Mouse (Mus musculus) cerebellum, adult (tissue): ENCODE measurements around the gene Il18r1.

Experiments used
- ATAC-seq: cut with Nextera tagmentation; 2 replicates; pipeline ENCODE4 v1.9.2; 2017; ENCODE audit warnings: mild to moderate bottlenecking, moderate library complexity, mixed read lengths; ENCODE audit not compliant: insufficient number of reproducible peaks, low FRiP score, low TSS enrichment

The Il18r1 gene

DNA sequence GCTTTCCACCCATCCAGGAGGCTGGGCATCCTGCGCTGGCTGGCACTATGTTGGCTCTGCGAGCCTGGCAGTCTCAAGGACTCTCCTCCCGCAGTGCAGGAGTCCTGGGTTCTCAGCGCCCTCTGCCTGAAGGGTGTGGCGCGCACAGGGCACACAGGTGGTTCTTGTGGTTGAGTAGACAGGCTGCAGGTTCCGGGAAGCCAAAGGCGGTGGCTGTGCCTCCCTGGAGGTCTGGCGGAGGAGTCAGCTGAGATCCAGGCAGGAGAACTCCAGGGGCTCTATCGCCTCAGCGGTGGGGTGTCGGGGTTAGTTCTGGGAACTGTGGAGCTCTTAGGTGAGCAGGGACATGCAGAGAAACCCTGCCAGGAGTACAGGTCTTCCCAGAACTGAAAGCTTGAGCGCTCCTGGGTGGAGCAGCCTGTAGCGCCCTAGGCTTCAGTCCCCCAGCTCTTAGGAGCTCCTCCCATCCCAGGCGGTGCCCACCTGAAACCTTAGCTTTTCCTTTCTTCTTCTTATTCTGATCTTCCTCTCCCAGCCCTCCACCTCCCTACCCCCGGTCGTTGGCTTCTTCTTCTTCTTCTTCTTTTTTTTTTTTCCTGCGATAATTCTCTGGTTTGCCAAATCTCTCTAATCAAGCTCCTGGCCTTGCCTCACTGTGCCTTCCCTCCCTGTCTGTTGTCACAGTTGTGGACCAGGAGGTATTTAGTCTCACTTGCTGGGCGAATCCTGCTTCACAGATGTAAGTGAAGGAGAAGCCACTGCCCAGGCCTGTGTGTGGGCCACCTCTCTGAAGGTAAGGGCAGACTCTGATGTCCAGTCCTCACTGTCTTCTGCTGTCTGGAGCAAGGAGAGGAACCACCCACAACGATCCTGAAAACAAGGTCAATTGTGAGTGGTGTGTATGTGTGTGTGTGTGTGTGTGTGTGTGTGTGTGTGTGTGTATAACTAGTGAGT is at the start of gene Il18r1:
TSS of gene Il18r1 (plus strand) at position 76 of the 954 bp plus-strand sequence.
- no peak for ATAC-seq

DNA sequence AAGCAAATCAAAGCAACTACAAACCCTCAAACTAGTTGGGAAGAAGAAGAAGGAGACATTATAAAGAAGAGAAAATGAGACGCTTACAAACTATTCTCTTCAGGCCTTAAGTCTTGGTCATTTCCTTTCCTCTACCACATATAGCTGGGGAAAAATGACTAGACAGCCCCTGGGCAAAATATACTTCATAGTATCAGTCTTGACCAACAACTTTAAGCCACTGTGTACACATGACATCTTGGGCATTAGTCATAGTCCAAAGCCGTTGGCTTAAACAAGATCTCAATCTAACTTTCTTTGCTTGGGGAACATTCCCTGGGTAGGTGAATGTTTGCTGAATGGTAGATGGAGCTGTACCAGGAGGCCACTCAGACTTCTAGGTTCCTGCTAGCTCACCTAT is 48.3 kb upstream of the Il18r1 start:
- ATAC-seq, result no peak

DNA sequence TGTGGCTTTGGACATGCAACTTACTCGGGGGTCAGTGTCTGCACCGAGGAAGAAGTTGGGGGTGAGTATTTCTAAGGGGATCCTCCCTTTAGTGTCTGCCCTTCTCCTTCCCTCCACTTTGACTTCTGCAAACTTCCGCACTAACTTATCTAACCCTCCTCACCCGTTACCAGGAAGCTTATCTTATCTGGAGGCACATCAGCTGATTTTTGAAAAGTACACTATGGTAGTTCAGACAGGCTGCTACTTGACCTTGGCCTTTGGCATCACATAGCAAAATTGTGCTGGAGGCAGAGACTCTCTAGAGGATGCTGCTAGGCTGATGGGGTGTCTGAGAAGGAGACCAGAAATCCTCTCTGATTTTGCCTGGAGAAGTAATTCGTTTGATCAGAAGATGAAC is 46.8 kb upstream of the Il18r1 start:
- no peak for ATAC-seq

DNA sequence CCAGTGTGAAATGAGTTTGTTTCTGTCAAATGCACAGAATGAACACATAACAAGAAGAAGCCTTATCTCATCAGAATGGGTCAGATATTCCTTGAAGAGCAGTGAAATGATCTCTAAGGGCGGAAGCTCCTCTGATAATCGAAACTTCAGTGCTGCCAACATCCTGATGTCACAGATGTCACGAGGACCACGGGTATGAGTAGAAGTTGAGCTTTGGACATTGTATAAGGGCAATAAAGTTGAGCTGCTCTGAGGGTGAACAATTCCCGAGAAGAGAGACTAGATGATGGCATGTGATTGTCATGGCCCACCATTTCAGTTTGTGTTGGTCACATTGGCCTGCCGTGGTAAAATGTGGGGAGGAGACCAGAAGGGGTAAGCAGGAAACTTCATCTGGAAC is 41.5 kb upstream of the Il18r1 start:
- no peak for ATAC-seq

DNA sequence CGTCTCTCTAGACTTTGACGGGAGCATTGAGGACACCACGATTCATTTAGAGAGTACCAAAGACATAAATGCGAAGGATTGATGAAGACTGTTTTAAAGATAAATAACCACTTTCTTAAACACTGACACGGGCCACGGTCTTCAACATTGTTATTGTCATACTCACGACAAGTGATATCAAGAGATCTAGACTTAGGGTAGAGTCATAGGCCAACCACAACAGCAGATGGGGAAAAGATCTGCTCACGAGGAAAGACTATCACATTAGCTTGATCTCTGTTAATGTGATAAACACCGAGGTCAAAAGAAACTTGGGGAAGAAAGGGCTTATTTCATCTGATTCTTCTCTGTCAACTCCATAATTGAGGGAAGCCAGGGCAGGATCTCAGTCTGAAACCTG is 38.1 kb upstream of the Il18r1 start:
- ATAC-seq, result no peak

DNA sequence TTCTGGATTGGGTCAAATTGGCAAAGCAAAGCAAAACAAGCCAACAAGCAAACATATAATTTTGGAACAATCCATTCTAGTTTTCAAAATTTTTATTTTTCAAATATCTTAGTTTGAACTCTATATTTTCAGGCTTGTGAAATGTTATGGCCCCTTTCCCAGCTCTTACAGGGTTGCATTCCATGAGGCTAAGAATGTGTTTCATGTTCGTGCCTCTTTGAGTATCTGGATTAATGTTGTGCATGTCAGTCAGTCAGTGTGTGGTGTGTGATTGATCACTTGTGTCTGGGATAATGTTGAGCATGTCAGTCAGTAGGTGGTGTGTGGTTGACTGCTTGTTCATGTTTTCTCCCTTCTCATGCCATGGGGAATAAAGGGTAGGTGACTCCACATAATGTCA is 37.5 kb upstream of the Il18r1 start:
- no peak for ATAC-seq

DNA sequence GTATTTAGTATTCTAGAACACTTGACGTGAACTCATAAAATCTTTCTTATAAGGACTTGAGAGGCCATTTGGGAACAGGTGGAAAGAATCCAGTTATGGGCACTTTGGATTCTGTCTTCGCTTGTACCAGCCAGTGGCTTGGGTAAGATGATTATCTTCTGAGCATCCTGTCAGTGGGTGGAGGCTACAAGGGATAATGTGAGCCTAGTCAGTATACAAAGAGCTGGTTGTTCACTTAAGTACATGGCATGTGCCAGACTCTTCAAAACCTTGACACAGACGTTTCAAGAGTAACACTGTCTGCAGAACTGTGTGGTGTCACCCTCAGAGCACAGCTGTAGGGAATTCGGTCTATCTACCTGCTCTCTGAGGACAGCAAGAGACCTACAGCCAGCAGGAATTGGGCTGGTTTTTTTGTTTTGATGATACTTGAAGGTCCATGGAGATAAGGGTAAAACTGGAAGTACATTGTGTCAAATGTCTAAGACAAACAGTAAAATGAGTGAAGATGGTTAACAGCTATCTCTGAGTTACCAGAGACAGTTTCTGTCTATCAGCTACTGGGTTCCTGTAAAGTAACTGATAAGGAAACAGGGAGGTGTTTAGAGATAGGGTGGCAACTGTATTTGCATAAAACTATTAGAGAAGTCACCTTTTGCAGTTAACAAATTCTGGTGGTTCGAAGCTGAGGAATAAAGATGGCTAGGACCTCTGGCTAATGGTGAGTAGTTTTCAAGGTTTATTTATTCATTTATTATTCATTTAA is 36.3 kb upstream of the Il18r1 start, which contains the start of gene Il1rl1:
TSS of gene Il1rl1 (plus strand) at position 661 of the 766 bp plus-strand sequence.
- ATAC-seq, result no peak

DNA sequence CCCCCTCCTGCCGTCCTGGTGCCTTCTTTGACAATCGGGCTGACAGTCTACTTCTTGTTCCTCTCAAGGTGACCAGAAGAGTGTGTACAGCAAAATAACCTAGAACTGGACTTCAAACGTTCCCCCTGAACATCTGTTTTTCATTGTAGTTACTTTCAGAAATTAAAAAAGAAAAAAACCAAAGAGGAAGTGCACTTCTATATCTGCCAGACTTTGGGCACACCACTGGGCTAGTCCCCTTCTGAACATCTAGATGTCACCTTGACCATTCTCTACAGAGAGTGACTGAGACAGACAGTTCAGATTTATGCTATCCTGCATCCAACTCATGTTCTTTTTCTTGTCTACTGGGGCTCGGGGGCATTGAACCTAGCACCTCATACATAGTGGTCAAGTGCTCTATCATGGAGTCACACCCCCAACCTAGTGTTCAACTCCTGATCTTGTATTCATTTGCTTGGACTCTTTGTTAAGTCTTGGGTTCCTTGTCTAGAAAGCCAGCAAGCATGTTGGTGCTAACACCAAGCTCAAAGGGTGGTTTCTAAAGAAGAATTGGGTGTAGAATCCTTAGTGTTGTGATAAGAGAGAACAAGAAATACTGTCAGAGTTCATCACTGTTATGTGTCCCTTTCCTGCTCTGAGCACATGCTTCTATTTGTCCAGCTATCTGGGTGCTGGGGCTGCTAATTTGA is 35.1 kb upstream of the Il18r1 start:
- no peak for ATAC-seq

DNA sequence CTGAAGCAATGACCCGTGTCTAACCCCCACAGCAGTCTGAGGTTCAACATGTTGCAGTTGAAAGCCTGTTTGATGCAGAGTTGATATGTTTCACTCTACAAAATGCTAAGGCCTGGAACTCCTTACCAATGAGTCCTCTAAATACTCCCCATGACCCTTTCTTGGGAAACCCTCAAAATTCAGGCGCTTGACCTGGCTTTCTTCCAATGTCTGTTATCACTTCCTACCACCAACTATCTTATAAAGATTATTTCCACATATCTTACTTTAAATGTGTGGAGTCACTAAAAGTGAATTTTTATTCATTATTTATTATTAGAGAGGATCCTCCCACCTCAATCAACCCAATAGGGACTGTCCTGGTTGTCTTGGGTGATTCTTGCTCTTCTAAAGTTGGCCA is 33.2 kb upstream of the Il18r1 start:
- no peak for ATAC-seq

DNA sequence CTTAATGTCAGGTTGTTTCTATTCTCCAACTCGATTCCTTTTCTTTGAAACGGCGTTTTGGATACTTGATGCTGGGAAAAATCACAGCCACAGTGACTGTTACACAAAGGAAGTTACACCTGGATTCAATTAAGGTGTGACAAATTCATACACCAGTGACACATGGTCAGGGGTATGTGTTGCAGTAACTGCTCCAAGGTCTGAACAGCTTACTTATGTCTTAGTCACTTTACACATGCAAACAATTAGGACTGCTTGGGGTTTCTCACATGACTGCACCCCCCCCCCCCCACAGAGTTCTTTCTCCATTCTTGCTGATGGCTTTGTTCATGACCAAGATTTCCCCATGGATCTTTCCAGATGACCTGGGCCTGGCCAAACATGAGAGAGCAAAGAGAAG is 29.4 kb upstream of the Il18r1 start:
- no peak for ATAC-seq

DNA sequence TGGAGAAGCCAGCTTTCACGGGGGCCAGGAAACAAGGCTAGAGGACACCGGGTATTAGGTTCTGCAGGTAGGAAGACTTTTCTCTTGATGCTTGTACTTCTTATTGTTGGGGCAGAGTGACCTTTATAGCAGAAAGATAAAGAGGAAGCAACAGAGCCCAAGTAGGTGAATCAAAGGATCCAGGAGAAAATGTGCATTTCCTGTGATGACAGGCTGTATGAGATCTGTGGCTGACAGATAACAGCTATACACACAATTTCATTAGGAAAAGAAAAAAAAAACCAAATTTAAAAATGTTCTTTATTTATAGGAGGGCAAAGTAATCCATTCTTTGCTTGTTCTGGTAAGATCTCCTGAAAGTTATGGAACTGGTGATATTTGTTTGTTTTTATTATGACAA is 28.0 kb upstream of the Il18r1 start:
- no peak for ATAC-seq

DNA sequence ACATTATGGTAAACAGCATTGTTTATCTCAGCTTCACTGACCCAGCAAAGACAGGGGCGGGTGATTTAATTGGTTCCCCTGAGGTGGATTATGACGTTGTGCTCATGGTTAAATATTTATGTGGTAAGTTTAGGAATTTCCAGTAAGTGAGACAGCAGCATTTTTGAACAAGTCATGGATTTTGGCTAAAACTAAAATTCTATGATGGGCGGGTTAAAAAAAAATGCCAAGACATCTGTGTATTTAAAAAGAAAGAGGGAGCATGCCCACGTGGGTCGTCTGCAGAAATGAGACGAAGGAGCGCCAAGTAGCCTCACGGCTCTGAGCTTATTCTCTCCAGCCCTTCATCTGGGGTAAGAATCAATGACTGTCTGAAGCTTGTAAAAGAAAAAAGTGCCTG is 25.8 kb upstream of the Il18r1 start:
- ATAC-seq, result no peak

DNA sequence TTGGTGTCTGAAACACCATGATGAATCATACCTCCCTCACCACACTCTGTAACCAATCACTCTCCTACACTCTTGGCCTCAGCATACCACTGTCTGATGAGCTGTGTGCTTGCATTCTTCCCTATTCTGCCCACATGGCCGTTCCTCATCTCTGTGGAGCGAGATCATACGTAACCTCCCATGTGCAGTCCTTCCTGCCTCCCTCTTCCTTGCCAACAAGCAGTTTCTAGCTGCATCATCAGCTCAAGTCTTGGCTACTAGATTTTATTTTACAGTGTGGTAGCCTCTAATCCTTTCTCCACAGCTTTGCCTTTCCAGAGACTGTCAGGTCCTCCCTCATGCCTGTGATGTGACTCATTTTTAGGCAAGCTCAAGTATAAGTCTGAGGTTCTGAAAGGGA is 20.6 kb upstream of the Il18r1 start:
- ATAC-seq, result no peak

DNA sequence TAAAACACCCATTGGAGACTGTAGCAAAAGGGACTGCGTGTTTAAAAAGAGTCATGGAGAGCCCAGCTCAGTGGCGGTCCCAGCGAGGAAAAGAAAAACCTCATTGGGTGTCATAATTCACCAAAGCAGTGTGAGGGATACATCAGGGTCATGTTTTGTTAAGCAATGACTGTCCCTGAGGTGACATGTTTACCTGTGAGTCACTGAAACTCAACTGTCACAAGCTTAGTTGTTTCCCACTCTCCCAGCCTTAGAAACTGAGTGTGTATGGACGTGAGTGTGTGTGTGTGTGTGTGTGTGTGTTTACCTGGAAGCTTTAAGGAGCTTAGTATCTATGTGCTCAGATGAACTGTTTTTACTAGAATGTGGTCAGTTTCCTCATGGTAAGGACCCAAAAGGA is 2.0 kb downstream of the Il18r1 start:
- ATAC-seq, result no peak

DNA sequence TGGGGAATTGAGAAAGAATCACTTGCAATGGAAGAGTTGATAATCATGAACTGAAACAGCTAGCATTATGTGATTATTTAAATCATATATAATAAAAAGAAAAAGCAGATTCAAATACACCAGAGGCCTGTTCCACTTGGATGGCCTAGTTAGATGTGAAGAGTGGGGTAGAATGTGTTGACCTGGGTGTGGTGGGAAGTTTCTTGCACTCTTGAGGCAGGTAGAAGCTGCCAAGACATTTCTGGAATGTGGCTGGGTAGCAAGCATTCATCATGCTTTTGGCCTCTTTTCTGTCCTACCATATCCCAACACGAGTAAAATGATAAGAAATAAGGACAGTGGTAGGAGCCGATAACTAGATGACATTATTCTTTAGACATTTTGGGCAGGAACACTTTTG is 3.5 kb downstream of the Il18r1 start:
- no peak for ATAC-seq

DNA sequence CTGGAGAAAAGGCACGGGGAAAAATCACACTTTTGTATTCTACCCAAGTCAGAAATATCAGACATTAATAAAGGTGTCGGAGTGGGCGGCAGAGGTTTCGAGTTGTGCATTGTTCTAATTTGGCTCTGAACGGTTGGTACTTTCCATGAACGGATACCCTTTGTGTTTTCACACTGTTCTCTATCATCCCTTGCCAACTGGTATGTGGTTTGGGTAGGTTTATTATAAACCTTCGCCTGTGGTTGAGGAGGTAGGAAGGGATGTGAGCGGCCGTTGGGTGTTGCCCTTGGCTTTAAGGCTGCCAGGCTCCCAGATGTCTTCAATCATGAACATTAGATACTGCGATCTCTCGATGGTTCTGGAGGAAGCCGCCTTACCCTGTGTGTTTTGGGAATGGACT is 4.5 kb downstream of the Il18r1 start:
- ATAC-seq, result no peak

DNA sequence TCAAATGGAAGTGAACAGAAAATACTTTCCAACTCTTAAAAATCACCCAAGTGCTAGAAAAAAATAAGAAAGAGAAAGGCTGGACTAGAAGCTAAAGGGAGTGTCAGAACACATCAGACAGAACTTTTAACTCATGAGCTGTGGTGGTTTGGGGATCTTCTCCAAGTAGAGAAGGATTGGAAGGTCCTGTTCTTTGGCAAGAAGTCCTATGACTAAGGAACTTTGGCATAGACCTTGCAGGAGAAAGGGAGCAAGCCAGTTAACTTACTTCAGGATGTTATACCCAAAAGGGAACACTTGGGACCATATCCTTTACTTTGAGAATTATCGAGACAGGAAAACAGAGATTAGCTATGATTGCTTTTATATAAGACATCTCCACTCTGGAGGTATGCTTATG is 7.0 kb downstream of the Il18r1 start:
- no peak for ATAC-seq

DNA sequence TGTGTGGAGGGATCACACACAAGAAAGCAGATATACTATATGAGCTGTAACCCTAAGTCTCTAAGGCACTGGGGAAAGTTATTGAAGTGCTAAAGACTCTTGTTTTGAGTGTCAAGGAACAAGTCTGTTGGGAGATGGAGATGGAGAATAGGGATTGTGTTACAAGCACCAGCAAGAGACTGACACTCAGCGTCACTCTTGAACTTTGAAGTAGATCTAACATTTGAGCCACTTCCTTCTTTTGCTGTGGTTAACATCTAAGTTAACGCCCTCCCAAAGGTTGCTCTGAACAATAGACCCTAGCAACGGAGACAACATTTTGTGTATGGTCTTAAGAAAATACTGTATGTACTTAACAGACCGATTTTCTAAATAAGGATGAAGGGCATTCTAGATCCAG is 8.3 kb downstream of the Il18r1 start:
- ATAC-seq, result no peak

DNA sequence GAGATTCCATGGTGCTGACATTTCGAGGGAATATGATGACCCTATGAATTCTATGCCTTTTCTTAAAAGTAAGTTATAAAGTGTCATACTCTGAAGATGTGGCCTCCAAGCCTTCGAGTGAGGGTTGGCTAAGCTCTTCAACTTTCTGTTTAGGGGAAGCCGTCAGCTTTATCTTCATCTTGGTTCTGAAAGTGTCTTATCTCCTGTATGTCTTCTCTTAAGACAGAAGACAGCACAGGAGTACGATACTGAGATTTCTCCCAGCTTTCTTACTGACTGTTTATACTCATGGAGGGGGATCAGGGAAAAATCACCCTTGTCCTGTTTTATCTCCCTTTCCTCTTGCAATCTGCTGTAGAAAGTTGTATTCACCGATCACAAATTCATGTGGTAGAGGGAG is 9.0 kb downstream of the Il18r1 start:
- no peak for ATAC-seq

DNA sequence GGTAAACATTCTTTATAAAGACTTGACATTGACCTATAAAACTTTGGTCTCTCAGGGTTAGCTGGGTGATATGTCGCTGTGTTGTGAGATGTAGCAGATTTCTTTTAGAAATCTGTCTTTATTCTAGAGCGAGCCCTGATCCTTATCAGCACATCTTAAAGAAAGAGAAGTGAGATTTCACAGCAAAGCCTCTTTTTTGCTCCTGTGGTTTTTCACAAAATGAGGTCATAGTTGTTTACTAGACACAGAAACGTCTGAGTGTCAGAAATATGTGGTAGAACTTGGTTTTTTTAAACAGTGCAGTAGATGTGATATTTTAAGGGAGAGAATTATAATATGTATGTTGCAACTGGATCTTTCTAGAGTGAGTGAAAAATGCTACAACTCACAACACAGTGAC is 10.3 kb downstream of the Il18r1 start:
- no peak for ATAC-seq

DNA sequence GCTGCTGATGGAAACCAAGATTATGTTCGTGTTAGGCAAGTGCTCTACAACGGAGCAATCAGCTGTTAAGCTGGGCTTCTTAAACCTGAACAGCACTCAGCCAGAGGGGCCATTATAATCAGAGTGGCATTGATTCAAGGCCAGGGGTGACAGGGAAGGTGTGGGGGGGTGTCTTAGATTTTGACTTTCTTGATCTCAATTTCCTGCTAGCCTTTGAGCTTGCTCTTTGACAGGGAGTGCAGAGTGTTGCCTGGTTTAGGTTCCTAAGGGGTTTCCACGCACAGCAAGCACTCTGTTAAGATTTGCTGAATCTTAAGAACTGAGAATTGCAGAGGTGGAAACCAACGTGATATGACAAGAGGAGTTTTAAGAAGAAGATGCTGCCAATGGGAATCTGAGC is 11.4 kb downstream of the Il18r1 start:
- no peak for ATAC-seq
